Mouse (Mus musculus): ENCODE results near the gene Tmem116. TPM values are rescaled to one million over a fixed set of nuclear protein-coding genes. Genes with fewer than 3 reads are reported as not detected.
"Not testable (repeated sequence)": the region's sequence is repeated elsewhere in the genome, so short reads cannot be mapped to it uniquely, and the experiment has no call there.

Tmem116 gene
- polyA plus RNA-seq, 1 experiment from 2014 or later, result 4.3 TPM

DNA sequence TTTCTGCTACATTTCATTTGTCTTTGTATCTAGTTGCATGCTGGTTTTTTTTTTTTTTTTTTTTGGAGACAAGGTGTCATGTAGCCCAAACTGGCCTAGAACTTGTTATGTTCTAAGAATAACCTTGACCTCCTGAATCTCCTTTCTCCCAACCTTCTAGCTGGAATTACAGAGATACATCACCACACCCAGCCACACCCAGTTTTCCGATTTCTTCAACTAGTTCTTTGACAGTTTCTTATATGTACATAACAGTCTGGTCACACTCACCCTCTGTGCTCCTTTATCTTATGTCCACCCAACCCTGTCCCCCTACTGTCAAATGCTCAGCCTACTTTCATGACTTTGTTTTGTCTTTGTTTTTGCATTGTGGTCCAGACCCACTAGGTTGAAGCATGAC is 55.2 kb downstream of the Tmem116 start:
- Histone ChIP-seq H3K4me1 (replicated peaks) (no peaks in the 10 kb centered on the region), H3K4me3 (no peak overlapping the region), H3K27me3 (no peaks in the 10 kb centered on the region), H3K9me3 (replicated peaks) (no peaks in the 10 kb centered on the region), H3K9ac (no peak overlapping the region), H3K36me3 (no peaks in the 10 kb centered on the region), H3K4me2 (no peak overlapping the region), H3K27ac (no peak overlapping the region)
- ATAC-seq (replicated peaks; ENCODE audit: insufficient number of reproducible peaks, insufficient read depth, low FRiP score, low read depth), result no peak
- 95% methylated on average over 1 of the region's 1 CpGs for WGBS

DNA sequence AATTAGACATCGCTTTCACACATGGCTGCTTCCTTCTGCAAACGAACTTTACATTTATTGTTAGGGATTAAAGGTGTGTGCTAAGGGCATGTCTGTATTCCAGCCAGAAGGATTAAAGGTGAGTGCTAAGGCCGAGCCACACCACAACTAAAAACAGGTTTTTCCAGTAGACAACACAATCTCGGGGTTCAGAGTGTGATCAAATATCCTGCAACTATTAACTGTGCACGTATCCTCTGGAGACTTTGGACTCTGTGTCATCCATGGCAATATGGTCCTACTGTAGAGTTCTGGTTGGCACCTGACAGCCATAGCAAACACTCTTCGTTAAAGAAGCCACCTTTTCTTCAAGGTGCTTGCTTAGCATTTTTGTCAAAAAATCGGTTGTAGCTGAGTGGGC is 58.3 kb downstream of the Tmem116 start:
- ATAC-seq (replicated peaks; ENCODE audit: insufficient number of reproducible peaks, insufficient read depth, low FRiP score, low read depth), result no peak
- Histone ChIP-seq H3K9me3 (replicated peaks) (no peaks in the 10 kb centered on the region), H3K4me2 (no peak overlapping the region), H3K36me3 (no peaks in the 10 kb centered on the region), H3K27ac (no peak overlapping the region), H3K9ac (no peak overlapping the region), H3K4me3 (no peak overlapping the region), H3K27me3 (no peaks in the 10 kb centered on the region), H3K4me1 (replicated peaks) (no peaks in the 10 kb centered on the region)
- WGBS, result 82% methylated on average over 7 of the region's 7 CpGs

DNA sequence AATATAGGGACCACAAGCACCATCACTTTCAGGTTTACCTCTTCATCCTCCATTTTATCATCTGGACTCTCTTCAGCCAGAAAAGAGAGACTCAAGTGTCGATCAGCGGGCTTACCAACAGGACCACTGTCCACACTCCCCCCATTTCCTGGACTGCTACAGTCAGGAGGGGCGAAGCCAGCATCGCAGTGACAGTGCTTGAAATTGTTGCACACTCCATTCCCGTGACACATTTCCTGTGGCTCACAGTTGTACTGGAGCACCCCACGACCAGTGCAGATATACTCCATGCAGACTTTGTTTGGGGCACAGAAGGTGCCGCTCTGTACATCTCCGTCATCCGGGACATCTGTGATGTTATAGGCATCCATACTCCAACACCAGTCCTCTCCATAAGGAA is 67.3 kb downstream of the Tmem116 start:
- no peak overlapping the region for H3K4me3 ChIP-seq
- H3K4me2 ChIP-seq, result no peak overlapping the region
- peaks cover 11% of the 10 kb centered on the region for H3K36me3 ChIP-seq
- 84% methylated on average over 9 of the region's 9 CpGs for WGBS
- no peaks in the 10 kb centered on the region for H3K4me1 ChIP-seq (replicated peaks)
- no peak overlapping the region for H3K9ac ChIP-seq
- ATAC-seq (replicated peaks; ENCODE audit: insufficient number of reproducible peaks, insufficient read depth, low FRiP score, low read depth), result no peak
- no peaks in the 10 kb centered on the region for H3K9me3 ChIP-seq (replicated peaks)
- no peaks in the 10 kb centered on the region for H3K27me3 ChIP-seq
- no peak overlapping the region for H3K27ac ChIP-seq

DNA sequence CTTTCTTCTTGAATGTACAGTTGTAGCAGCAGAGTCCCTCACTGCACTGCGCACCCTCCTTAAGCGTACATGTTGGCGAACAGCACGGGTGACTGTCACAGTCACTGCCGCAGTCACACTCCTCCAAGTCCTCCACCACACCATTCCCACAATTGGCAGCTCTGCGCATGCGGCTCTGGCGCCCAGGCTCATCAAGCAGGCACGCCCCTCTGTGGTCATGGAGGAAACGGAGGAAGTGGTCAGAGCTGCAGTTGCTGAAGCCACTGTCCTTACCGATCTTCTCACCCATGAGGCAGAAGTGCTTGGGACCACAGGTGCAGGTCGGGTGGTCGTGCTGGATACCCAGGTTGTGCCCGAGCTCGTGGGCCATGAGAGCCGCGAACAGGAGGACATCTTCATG is 68.1 kb downstream of the Tmem116 start:
- H3K4me3 ChIP-seq; H3K4me2 ChIP-seq; H3K9me3 ChIP-seq (replicated peaks); H3K27ac ChIP-seq; ATAC-seq (replicated peaks; ENCODE audit: insufficient number of reproducible peaks, insufficient read depth, low FRiP score, low read depth); H3K27me3 ChIP-seq; H3K4me1 ChIP-seq (replicated peaks); H3K9ac ChIP-seq: not testable (repeated sequence)
- H3K36me3 ChIP-seq, result peaks cover 19% of the 10 kb centered on the region
- WGBS, result 92% methylated on average over 10 of the region's 17 CpGs

DNA sequence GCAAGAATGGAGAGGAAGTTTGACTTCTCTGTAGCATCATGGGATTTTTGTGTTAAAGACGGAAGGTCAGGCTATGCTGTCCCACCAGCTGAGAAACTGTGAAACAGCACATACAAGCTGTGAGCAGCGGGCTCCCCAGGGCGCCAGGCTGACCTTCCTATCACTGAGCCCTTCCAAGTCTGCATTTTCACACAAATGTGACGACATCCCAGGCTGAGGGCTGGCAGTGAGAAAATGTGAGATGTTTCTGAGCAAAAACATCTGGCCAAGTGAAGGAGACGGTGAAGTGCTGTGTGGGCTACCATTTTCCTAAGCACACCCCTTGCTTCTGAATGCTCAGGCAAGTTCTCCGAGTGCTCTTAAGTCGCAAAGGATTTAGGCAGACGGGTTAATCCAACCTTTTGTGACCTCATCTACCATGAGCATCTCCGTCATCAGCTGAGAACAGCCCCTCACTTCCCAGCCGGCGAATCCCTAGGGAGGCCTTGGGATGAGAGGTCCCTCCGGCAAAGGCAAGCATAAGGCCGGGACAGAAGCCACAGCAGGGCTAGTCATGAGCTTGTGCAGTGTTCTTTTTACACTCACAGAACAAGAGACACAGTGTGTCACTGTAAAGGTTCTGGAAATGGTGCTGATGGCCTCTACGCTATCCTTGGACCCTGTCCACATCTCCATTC is 74.2 kb downstream of the Tmem116 start:
- Histone ChIP-seq H3K27me3 (no peaks in the 10 kb centered on the region), H3K4me3 (no peak overlapping the region), H3K27ac (no peak overlapping the region), H3K36me3 (peaks cover 65% of the 10 kb centered on the region), H3K9me3 (replicated peaks) (no peaks in the 10 kb centered on the region), H3K4me2 (no peak overlapping the region), H3K9ac (no peak overlapping the region), H3K4me1 (replicated peaks) (0 out of 2 replicates have a peak, but pooled peaks cover 3% of the 10 kb centered on the region)
- 67% methylated on average over 14 of the region's 14 CpGs for WGBS
- 0 out of 2 replicates have a peak, but pooled peaks have one; percentile 43 for ATAC-seq (replicated peaks; ENCODE audit: insufficient number of reproducible peaks, insufficient read depth, low FRiP score, low read depth)

DNA sequence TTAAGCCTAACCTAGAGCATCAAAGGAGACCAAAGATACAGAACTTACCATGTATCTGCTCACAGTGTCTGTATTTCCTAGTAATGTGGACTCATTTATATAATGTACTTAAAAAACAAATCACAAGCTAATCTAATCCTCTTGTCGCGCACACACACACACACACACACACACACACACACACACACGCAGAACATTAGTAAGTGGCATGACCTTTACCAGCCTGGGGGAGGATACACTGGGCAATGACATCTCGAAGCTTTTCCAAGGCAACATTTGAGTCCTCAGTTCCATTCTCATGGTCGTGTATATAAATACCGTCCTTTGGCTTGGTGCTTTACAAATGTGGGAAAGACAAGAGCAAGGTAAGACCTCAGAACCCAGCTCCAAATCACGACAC is 74.8 kb downstream of the Tmem116 start:
- H3K9me3 ChIP-seq (replicated peaks), result no peaks in the 10 kb centered on the region
- WGBS, result 77% methylated on average over 7 of the region's 7 CpGs

DNA sequence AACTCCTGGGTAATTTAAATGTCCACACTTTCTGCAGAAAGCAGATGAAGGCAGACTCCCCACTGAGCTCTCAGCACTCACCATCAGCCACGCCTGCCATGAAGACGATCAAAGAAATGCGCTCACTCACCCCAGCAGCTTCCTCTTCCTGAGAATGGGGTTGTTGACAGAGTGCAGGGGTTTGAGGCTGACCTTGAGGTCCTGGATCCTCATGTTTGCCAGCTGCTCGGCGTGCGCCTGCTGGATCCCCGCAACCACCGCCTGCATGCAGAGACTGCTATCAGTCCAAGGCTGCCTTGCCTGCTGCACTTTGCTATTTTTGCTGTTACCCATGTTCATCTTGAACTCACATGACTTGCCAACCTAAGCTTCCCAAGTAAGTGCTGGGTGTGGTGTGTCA is 75.3 kb downstream of the Tmem116 start:
- Histone ChIP-seq H3K36me3 (peaks cover 71% of the 10 kb centered on the region), H3K4me1 (replicated peaks) (0 out of 2 replicates have a peak, but pooled peaks cover 3% of the 10 kb centered on the region)
- ATAC-seq (replicated peaks; ENCODE audit: insufficient number of reproducible peaks, insufficient read depth, low FRiP score, low read depth), result no peak

More for the DNA sequence above, 74.8 kb downstream of the Tmem116 start:
- no peak overlapping the region for H3K9ac ChIP-seq
- H3K4me2 ChIP-seq, result no peak overlapping the region
- H3K27ac ChIP-seq, result no peak overlapping the region
- ATAC-seq (replicated peaks; ENCODE audit: insufficient number of reproducible peaks, insufficient read depth, low FRiP score, low read depth), result no peak
- no peaks in the 10 kb centered on the region for H3K27me3 ChIP-seq
- H3K36me3 ChIP-seq, result peaks cover 68% of the 10 kb centered on the region
- no peak overlapping the region for H3K4me3 ChIP-seq
- H3K4me1 ChIP-seq (replicated peaks), result 0 out of 2 replicates have a peak, but pooled peaks cover 3% of the 10 kb centered on the region

DNA sequence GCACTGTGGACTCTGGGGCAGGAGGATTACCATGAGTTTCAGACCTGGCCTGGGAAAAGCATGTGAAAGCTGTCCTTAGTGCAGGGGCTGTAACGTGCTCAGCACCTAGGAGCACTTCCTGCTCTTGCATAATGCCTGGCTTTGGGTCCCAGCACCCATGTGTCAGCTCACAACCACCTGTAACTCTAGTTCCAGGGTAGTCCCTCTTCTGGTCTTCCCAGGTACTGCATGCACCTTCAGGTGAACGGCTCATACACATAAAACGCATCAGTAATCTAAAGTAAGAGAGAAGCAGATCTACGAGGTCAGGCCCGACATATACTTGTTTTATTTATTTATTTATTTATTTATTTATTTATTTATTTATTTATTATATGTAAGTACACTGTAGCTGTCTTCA is 82.8 kb downstream of the Tmem116 start:
- H3K4me1 ChIP-seq (replicated peaks), result peaks cover 4% of the 10 kb centered on the region
- peaks cover 66% of the 10 kb centered on the region for H3K36me3 ChIP-seq
- H3K9ac ChIP-seq, result no peak overlapping the region
- no peak overlapping the region for H3K4me3 ChIP-seq
- H3K9me3 ChIP-seq (replicated peaks), result no peaks in the 10 kb centered on the region
- no peak for ATAC-seq (replicated peaks; ENCODE audit: insufficient number of reproducible peaks, insufficient read depth, low FRiP score, low read depth)
- H3K27me3 ChIP-seq, result no peaks in the 10 kb centered on the region
- no peak overlapping the region for H3K4me2 ChIP-seq
- 95% methylated on average over 5 of the region's 5 CpGs for WGBS
- no peak overlapping the region for H3K27ac ChIP-seq

More for the DNA sequence above, 75.3 kb downstream of the Tmem116 start:
- no peaks in the 10 kb centered on the region for H3K27me3 ChIP-seq
- no peak overlapping the region for H3K4me2 ChIP-seq
- H3K27ac ChIP-seq, result peak overlapping the region; percentile 22; the same call in 1 of the 2 replicates
- no peak overlapping the region for H3K4me3 ChIP-seq
- H3K9ac ChIP-seq, result no peak overlapping the region
- no peaks in the 10 kb centered on the region for H3K9me3 ChIP-seq (replicated peaks)
- WGBS, result 53% methylated on average over 8 of the region's 8 CpGs

DNA sequence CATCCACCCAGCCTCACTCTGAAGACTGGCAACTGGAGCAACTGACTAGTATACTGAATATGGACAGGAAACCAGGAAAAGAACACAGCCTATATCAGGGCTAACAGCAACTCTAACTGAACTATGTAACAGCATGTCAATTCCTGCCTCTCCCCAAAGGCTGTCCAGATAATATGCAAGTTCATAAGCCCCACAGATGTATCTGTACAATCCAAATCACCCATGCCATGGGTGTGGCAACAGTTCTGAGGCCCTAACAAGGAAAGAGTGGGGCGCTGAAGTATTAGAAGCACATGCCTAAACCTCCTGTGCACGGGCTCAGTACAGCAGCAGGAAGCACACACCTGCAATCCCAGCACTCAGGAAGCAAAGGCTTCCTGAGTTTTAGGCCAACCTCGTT is 83.4 kb downstream of the Tmem116 start:
- ATAC-seq (replicated peaks; ENCODE audit: insufficient number of reproducible peaks, insufficient read depth, low FRiP score, low read depth), result no peak
- Histone ChIP-seq H3K9ac (no peak overlapping the region), H3K9me3 (replicated peaks) (no peaks in the 10 kb centered on the region), H3K4me3 (no peak overlapping the region), H3K4me1 (replicated peaks) (peaks cover 4% of the 10 kb centered on the region), H3K27me3 (no peaks in the 10 kb centered on the region), H3K27ac (no peak overlapping the region), H3K36me3 (peaks cover 60% of the 10 kb centered on the region), H3K4me2 (no peak overlapping the region)
- WGBS, result 87% methylated on average over 3 of the region's 3 CpGs

DNA sequence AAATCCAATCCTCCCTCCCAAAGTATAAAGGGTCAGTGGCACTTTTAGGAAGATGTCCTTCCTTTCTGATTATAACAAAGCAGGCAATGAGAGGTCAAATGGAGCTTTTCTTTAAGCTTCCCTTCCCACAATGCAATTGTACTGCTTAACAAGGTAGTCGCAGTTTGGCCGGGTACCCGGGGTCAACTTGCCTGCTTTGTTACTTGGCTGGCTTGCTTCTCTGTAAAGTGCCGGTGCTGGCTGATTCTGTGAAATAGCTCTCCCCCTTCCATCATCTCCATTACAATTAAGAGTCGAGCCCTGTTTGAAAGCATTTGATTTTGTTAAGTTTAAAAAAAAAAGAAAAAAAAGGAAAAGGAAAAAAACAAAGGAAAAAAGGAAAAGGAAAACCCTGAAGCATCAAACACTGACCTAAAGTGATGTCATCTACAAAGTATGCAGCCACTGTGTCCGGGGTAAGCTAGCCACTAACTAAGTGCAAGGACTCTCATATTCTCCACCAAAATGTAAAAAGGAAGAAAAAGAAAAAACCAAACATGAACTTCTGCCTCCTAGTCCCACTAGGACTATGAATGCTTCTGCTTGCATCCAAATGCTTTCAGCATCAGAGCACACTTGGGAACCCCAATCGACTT is 85.3 kb downstream of the Tmem116 start:
- no peak overlapping the region for H3K9ac ChIP-seq
- no peaks in the 10 kb centered on the region for H3K9me3 ChIP-seq (replicated peaks)
- no peak overlapping the region for H3K4me3 ChIP-seq
- no peaks in the 10 kb centered on the region for H3K27me3 ChIP-seq
- no peak overlapping the region for H3K4me2 ChIP-seq
- 0 out of 2 replicates have a peak overlapping the region, but pooled peaks have one; percentile 28 for H3K27ac ChIP-seq
- H3K36me3 ChIP-seq, result peaks cover 44% of the 10 kb centered on the region
- 66% methylated on average over 7 of the region's 7 CpGs for WGBS
- no peak for ATAC-seq (replicated peaks; ENCODE audit: insufficient number of reproducible peaks, insufficient read depth, low FRiP score, low read depth)
- peaks cover 4% of the 10 kb centered on the region for H3K4me1 ChIP-seq (replicated peaks)

DNA sequence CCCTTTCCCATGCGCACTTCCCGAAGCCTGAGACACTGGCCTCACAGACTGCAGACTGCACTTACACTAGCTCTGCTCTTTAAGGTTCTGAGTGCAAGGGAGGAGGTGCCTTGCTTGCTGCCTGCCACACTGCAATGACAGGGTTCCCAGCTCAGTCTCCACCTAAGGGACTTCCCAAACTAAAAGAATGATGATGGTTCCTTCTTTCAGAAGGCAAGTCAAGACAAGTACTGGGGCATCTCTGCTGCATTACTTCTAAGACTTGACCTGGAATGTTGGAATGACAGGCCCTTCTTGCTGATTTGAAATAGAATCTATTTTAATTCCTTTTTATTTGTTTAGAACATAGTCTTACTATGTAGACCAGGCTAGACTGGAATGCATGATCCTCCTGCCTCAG is 85.9 kb downstream of the Tmem116 start:
- WGBS, result 81% methylated on average over 2 of the region's 2 CpGs
- Histone ChIP-seq H3K9ac (no peak overlapping the region), H3K27me3 (no peaks in the 10 kb centered on the region), H3K36me3 (peaks cover 39% of the 10 kb centered on the region), H3K4me2 (no peak overlapping the region), H3K4me1 (replicated peaks) (peaks cover 8% of the 10 kb centered on the region), H3K27ac (0 out of 2 replicates have a peak overlapping the region, but pooled peaks have one; percentile 28), H3K9me3 (replicated peaks) (no peaks in the 10 kb centered on the region), H3K4me3 (no peak overlapping the region)
- ATAC-seq (replicated peaks; ENCODE audit: insufficient number of reproducible peaks, insufficient read depth, low FRiP score, low read depth), result no peak

DNA sequence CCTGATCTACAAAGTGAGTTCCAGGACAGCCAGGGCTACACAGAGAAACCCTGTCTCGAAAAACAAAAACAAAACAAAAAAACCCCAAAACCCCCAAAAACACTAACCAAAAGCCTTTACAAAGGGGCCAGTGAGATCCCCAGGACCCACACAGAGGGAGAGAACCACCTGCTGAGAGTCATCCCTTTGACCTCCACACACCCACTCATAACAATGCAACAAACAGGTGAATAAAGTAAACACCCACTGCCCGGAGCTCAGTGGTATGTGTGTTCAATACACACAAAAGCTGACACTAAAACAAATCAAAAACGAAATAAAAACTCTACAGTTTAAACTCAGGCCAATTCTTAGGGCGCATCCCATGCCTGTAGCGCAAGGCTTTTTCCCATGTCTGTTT is 88.4 kb downstream of the Tmem116 start:
- Histone ChIP-seq H3K27ac (no peak overlapping the region), H3K9ac (no peak overlapping the region), H3K4me2 (no peak overlapping the region), H3K36me3 (peaks cover 18% of the 10 kb centered on the region), H3K4me1 (replicated peaks) (peaks cover 19% of the 10 kb centered on the region), H3K27me3 (no peaks in the 10 kb centered on the region), H3K9me3 (replicated peaks) (no peaks in the 10 kb centered on the region), H3K4me3 (no peak overlapping the region)
- ATAC-seq (replicated peaks; ENCODE audit: insufficient number of reproducible peaks, insufficient read depth, low FRiP score, low read depth), result no peak
- 93% methylated on average over 5 of the region's 5 CpGs for WGBS
